Mouse (Mus musculus): ENCODE results near the gene Filip1l.

Gene Filip1l

DNA sequence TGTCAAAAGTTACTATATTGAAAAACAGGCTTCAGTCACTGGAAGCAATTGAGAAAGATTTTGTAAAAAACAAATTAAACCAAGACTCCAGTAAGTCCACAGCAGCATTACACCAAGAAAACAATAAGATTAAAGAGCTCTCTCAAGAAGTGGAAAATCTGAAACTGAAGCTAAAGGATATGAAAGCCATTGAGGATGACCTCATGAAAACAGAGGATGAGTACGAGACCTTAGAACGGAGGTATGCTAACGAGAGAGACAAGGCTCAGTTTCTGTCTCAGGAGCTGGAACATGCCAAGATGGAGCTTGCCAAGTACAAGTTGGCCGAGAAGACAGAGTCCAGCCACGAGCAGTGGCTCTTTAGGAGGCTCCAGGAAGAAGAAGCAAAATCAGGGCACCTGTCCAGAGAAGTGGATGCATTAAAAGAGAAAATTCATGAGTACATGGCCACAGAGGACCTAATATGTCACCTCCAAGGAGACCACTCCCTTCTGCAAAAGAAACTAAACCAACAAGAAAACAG lies 218.0 kb downstream of the Filip1l start:
- DNase-seq (ENCODE audit: low spot score) = no peak

DNA sequence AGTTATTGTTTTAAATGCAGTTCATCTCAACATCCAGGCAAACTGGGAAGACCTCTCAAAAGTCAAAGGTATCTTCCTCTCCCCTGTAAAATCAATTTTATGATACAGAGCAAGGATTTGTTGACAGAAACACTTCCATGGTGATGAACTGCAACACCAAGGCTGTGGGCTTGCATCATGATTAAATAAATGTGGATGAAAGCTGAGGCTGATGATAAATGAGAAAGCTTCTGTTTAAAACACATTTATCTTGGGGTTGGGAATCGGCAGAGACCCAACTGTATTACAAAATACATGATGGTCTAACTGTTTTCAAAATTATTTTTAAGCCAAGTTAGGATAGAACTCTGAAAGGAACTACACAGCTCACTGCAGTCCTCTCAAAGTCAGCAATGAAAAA lies 220.9 kb downstream of the Filip1l start:
- no peak for DNase-seq (ENCODE audit: low spot score)

DNA sequence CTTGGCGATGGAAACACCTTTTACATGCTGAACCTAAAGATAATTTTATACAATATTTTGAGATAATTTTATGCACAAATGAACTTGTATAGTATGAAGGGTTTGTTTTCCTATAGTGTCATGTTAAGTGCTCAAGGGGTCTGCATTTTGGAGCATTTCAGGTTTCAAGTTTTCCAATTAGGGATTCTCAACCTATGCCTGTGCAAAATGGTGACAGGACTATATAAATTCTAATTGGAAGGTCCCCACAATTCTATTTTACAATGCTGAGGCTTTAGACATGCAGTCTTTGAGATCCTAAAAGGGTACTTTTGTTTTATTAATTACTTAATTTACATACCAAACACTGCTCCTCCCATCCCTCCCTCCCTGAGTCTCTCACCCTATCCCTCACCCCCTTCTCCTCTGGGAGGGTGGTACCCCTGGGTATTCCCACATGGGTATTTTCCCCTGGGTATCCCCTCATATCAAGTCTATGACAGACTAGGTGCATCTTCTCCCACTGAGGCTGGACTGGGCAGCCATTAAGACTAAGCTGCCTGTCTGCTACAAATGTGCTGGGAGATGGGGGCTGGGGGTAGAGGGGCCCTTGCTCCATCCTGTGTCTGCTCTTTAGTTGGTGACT lies 223.0 kb downstream of the Filip1l start:
- DNase-seq (ENCODE audit: low spot score) = no peak

DNA sequence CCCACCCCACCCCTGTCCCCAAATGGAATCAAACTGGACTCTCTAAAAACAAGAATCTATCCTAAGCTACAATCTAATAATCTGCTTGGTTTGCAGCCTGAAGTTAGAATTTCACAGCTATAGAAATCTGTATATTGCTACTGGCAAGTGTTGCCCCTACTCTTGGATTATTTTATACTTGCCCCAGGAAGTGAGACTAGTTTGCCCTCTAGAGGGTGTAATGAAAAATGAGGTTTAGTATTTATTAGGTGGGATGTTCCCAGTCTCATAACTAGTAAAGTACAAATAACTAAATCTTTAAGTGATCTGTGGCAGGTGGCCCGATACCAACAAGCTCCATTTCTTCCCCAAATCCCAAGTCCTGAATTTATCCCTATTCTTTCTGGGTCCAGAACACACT lies 224.6 kb downstream of the Filip1l start:
- DNase-seq (ENCODE audit: low spot score) = no peak

DNA sequence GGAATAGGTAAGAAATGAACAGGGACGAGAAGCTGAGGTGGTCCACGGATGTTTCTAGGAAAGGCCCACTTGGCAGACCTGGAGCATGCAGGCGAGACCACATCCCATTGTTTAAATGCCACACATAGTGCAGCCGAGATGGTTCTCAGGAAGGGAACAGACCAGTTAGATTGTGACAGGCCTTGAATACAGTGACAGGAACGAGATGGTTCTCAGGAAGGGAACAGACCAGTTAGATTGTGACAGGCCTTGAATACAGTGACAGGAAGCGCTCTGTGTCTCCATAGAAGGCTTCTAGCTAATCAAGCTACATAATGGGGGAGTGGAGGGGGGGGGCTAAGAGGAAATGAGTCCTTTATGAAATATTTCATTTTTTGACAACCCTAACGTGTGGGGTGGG lies 227.1 kb downstream of the Filip1l start:
- peak; percentile 36 for DNase-seq (ENCODE audit: low spot score)

DNA sequence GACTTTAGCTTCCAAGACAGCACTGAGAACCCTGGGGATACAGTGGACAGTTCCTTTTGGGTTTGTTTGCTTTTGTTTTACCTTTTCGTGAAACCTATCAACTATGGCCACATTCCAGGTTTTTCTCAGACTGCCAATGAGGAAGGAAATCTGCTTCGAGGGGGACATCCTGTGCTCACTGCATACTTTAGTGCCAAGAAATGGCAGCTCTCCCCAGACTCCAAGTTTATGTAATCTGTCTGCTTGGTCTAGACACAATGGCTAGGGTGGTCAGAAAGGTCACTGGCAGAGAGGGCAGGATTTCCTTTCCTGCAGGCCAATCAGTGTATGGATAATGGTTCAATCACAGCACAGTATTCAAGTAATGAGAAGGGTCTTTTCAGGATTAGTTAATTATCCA lies 229.1 kb downstream of the Filip1l start:
- DNase-seq (ENCODE audit: low spot score) = peak; percentile 61

DNA sequence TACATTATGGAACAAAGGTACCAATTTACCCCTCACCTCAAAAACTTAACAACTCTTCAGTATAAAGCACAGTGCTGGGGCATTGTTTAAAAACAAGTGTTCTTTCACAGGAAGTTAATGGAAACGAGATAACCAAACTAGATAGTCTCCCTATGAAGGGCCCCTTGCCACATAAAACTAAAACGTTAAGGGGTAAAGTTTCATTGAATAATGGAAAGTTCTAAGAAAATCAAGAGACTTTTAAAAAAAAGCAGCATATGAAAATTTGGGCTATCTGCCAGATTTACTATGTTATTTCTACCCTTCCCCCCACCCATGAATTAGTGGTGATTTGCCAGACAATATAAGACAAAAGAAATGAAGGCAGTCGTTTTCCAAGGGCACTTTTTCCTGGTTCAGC lies 232.3 kb downstream of the Filip1l start:
- no peak for DNase-seq (ENCODE audit: low spot score)

DNA sequence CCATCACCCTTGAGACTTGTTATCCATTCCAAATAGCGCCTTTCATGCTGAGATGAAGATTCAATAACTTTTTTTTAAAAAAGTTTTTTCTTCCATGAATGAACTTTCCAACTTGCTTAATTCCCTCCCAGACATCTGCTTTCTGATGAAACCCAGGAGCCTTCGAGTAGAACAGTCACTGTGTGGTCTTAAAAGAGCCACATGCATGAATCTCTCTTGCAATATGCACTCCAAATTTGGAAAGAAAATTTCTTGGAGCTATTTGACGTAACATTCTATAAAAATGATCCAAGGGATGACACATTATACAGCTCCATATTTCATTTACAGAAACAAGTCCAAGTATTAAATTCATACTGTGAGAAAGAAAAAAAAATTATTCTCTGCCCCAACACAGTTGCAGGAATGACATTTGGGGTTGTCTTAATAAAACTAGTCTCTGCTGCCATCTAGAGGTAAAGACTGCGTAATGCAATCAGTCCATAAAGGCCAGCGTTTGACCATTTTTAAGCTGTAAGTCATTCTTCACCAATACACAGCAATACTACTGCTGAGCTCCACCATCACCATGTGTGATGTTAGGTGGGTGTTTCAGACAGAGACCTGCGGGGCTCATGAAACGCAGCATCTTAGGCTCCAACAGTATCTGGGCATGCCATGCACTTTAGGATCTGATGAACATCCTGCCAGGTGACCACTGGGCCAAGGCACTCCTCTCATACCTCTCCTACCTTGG lies 240.7 kb downstream of the Filip1l start:
- DNase-seq (ENCODE audit: low spot score) = peak; percentile 73

DNA sequence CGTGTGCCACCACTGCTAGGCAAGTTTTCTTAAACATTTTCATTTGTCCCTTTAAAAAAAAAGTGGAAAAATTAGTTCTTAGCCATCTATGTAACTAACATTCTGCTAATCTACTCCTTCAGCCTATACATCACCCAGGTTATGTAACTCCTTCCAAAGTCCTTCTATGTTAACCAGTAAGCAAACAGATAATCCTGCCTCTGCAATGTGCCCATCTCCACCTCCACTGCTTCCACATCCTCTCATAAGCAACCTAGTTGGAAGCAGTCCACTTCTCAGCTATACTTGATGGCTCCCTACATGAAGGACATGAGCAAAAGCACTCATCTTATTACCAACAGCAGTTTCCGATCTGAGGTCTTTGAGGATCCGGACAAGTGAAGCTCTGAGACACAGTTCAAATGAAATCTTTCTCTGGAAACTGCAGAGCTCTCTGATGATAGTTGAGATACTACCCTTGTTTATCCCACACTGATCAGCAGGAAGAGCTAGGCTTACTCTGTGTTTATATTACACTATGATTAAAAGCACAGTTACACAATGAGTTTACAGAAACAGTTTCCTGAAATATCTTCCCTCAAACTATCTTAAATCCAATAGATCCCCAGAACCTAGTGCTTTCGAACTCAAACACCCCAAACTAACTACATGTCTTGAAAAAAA lies 244.5 kb downstream of the Filip1l start:
- peak; percentile 35 for DNase-seq (ENCODE audit: low spot score)

DNA sequence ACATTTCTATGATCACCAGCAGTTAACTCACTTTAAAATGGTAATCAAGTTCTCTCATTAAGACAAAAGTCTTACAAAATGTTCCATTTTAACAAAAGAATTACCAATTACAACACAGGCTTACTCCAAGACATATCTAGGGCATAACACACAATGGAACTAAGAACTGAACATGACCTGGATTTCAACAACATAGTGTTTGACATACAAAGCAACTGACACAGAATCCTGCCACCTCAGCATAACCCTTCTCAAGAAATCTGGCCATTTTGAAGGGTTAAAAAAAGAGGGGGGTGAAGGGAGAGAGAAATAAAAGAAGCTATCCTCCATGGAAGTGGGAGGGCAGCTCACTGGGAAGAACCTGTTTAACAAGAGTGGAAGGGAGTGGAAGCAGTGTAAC lies 248.1 kb downstream of the Filip1l start:
- DNase-seq (ENCODE audit: low spot score) = no peak

DNA sequence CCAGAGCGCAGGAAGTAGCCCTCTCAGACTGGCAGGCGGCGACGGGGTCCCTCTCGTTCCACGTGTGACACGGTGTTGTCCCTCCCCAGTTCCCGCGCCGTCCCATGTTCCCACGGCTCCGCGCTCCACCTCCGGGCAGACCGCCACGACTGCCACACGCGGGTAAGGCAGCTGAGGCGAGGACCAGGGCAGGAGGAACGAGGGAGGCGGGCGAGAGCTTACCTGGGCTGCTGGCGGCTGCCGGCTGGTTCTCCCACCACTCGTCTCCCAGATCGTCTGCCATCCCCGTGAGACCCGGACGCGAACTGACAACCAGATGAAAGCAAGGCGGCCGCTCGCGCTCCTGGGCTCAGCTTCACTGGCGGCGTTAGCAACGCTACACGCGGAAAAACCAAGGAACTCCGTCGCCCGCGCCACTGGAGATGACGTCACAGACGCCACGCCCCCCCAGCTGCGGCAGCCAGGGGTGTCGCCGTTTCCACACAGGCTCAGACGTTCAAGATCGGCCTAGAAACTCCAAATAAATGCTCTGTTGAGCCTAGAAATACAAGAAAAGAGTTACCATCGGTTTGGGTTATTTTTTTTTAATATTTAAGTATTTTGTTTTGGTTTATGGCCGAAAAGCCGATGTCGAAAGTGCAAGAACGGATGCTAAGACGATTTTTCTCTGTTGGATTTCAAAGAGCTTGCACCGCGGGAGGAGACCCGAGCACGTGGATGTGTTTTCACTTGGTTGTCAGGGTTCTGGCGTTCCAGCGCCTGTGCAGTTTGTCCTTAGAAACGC lies 253.7 kb downstream of the Filip1l start, which contains the start of gene Cmss1:
Cmss1 (minus strand) TSS at position 421 of the 784 bp plus-strand sequence.
- DNase-seq (ENCODE audit: low spot score) = peak; percentile 79

DNA sequence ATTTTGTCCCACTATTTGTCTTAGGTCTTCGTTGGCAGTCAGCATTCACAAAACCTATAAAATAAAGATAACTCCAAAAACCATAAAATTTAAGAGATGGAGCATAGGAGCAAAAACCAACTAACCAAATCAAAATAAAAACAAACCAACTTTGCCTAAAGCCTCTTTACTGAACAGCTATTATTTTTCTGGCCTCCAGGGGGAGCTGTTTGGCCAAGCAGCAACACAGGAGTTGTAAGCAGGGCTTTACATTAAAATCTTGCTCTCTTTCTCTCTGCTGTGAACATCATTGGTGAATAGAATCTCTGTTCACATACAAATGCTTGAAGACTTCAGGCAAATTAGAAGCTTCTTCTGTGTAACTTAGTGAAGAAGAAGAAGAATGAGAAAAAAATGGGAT lies 258.9 kb downstream of the Filip1l start:
- peak; percentile 23 for DNase-seq (ENCODE audit: low spot score)

All from lung, postnatal 25 days (tissue).